Mouse (Mus musculus): ENCODE data around the gene Impg1.

Impg1 gene

GRCm38 (mm10) chr9:80282426-80282825, 182.9 kb downstream of the Impg1 start:
- no peak for DNase-seq (ENCODE audit: low spot score in 2 of 2)

GRCm38 (mm10) chr9:80280724-80281123, 184.6 kb downstream of the Impg1 start:
- no peak for DNase-seq (ENCODE audit: low spot score in 2 of 2)

- no peak for DNase-seq (ENCODE audit: low spot score in 2 of 2)
Measured at GRCm38 (mm10) chr9:80277770-80278169, 187.5 kb downstream of the Impg1 start.

- DNase-seq (ENCODE audit: low spot score in 2 of 2): no peak
Measured at GRCm38 (mm10) chr9:80277157-80277556, 188.1 kb downstream of the Impg1 start.

GRCm38 (mm10) chr9:80275772-80276134, 189.5 kb downstream of the Impg1 start:
- DNase-seq (ENCODE audit: low spot score in 2 of 2): no peak

- no peak for DNase-seq (ENCODE audit: low spot score in 2 of 2)
Measured at GRCm38 (mm10) chr9:80275053-80275771, 190.1 kb downstream of the Impg1 start.

GRCm38 (mm10) chr9:80272951-80273350, 192.3 kb downstream of the Impg1 start:
- DNase-seq (ENCODE audit: low spot score in 2 of 2): no peak

GRCm38 (mm10) chr9:80269596-80269995, 195.7 kb downstream of the Impg1 start:
- no peak for DNase-seq (ENCODE audit: low spot score in 2 of 2)

- no peak for DNase-seq (ENCODE audit: low spot score in 2 of 2)
Measured at GRCm38 (mm10) chr9:80266507-80266906, 198.8 kb downstream of the Impg1 start.

GRCm38 (mm10) chr9:80266086-80266485, 199.2 kb downstream of the Impg1 start:
- DNase-seq (ENCODE audit: low spot score in 2 of 2): no peak

All from frontal cortex, postnatal 14 days (tissue).